Mouse (Mus musculus): ENCODE results near the gene Dnah8. TPM values are rescaled to one million over a fixed set of nuclear protein-coding genes. Genes with fewer than 3 reads are reported as not detected.
"Not testable (repeated sequence)": the region's sequence is repeated elsewhere in the genome, so short reads cannot be mapped to it uniquely, and the experiment has no call there.

The Dnah8 gene
- polyA plus RNA-seq, 1 experiment from 2014 or later: 0.97 TPM

- Histone ChIP-seq H3K4me1 (peaks cover 26% of the 10 kb centered on the region), H3K27ac (peak overlapping the region; percentile 72; the same call in 1 of the 2 replicates), H3K9ac (peak overlapping the region; percentile 66), H3K9me3 (replicated peaks) (no peaks in the 10 kb centered on the region), H3K4me2 (replicated peaks) (peak overlapping the region; percentile 63), H3K36me3 (no peaks in the 10 kb centered on the region), H3K4me3 (peak overlapping the region; percentile 50), H3K27me3 (no peaks in the 10 kb centered on the region)
- no peak for ATAC-seq (ENCODE audit: low FRiP score)
- WGBS: 28% methylated on average over 18 of the region's 18 CpGs
Observed at GRCm38 (mm10) chr17:30611221-30612074, 12.7 kb upstream of the Dnah8 start.

- H3K27me3 ChIP-seq: no peaks in the 10 kb centered on the region
- H3K4me3 ChIP-seq: peak overlapping the region; percentile 50
- peak overlapping the region; percentile 66 for H3K9ac ChIP-seq
- peak; percentile 100 for ATAC-seq (ENCODE audit: low FRiP score)
- peaks cover 24% of the 10 kb centered on the region for H3K4me1 ChIP-seq
- peak overlapping the region; percentile 72; the same call in 1 of the 2 replicates for H3K27ac ChIP-seq
- no peaks in the 10 kb centered on the region for H3K36me3 ChIP-seq
- no peaks in the 10 kb centered on the region for H3K9me3 ChIP-seq (replicated peaks)
- WGBS: under 1% methylated on average over 34 of the region's 34 CpGs
- peak overlapping the region; percentile 63 for H3K4me2 ChIP-seq (replicated peaks)
Observed at GRCm38 (mm10) chr17:30612075-30612859, 11.9 kb upstream of the Dnah8 start.

GRCm38 (mm10) chr17:30613350-30613749 lies 10.8 kb upstream of the Dnah8 start:
- no peak overlapping the region for H3K4me2 ChIP-seq (replicated peaks)
- H3K9ac ChIP-seq: no peak overlapping the region
- H3K4me3 ChIP-seq: no peak overlapping the region
- no peak overlapping the region for H3K27ac ChIP-seq
- no peaks in the 10 kb centered on the region for H3K36me3 ChIP-seq
- peaks cover 17% of the 10 kb centered on the region for H3K4me1 ChIP-seq
- ATAC-seq (ENCODE audit: low FRiP score): no peak
- H3K27me3 ChIP-seq: no peaks in the 10 kb centered on the region
- no peaks in the 10 kb centered on the region for H3K9me3 ChIP-seq (replicated peaks)

- H3K9ac ChIP-seq: no peak overlapping the region
- H3K27ac ChIP-seq: no peak overlapping the region
- no peaks in the 10 kb centered on the region for H3K9me3 ChIP-seq (replicated peaks)
- H3K27me3 ChIP-seq: no peaks in the 10 kb centered on the region
- peaks cover 7% of the 10 kb centered on the region for H3K4me1 ChIP-seq
- no peaks in the 10 kb centered on the region for H3K36me3 ChIP-seq
- H3K4me2 ChIP-seq (replicated peaks): no peak overlapping the region
- 86% methylated on average over 5 of the region's 5 CpGs for WGBS
- no peak for ATAC-seq (ENCODE audit: low FRiP score)
- H3K4me3 ChIP-seq: no peak overlapping the region
Observed at GRCm38 (mm10) chr17:30616203-30616602, 8.0 kb upstream of the Dnah8 start.

GRCm38 (mm10) chr17:30618136-30618891 lies 5.8 kb upstream of the Dnah8 start:
- ATAC-seq (ENCODE audit: low FRiP score): no peak
- no peaks in the 10 kb centered on the region for H3K27me3 ChIP-seq
- H3K4me1 ChIP-seq: no peaks in the 10 kb centered on the region
- H3K9ac ChIP-seq: no peak overlapping the region
- H3K27ac ChIP-seq: no peak overlapping the region
- H3K4me3 ChIP-seq: no peak overlapping the region
- no peak overlapping the region for H3K4me2 ChIP-seq (replicated peaks)
- H3K36me3 ChIP-seq: no peaks in the 10 kb centered on the region
- WGBS: 92% methylated on average over 3 of the region's 3 CpGs
- H3K9me3 ChIP-seq (replicated peaks): no peaks in the 10 kb centered on the region

GRCm38 (mm10) chr17:30619153-30619552 lies 5.0 kb upstream of the Dnah8 start:
- H3K4me2 ChIP-seq (replicated peaks): no peak overlapping the region
- H3K36me3 ChIP-seq: no peaks in the 10 kb centered on the region
- H3K27me3 ChIP-seq: no peaks in the 10 kb centered on the region
- H3K9me3 ChIP-seq (replicated peaks): no peaks in the 10 kb centered on the region
- no peak overlapping the region for H3K27ac ChIP-seq
- no peak overlapping the region for H3K9ac ChIP-seq
- H3K4me1 ChIP-seq: no peaks in the 10 kb centered on the region
- no peak overlapping the region for H3K4me3 ChIP-seq
- WGBS: 71% methylated on average over 2 of the region's 2 CpGs
- ATAC-seq (ENCODE audit: low FRiP score): no peak

- ATAC-seq (ENCODE audit: low FRiP score): no peak
- H3K4me2 ChIP-seq (replicated peaks): no peak overlapping the region
- H3K9me3 ChIP-seq (replicated peaks): no peaks in the 10 kb centered on the region
- 81% methylated on average over 2 of the region's 2 CpGs for WGBS
- no peak overlapping the region for H3K4me3 ChIP-seq
- H3K36me3 ChIP-seq: no peaks in the 10 kb centered on the region
- H3K9ac ChIP-seq: no peak overlapping the region
- H3K27ac ChIP-seq: no peak overlapping the region
- no peaks in the 10 kb centered on the region for H3K27me3 ChIP-seq
- H3K4me1 ChIP-seq: no peaks in the 10 kb centered on the region
Observed at GRCm38 (mm10) chr17:30620548-30620947, 3.6 kb upstream of the Dnah8 start.

GRCm38 (mm10) chr17:30621450-30621849 lies 2.7 kb upstream of the Dnah8 start:
- Histone ChIP-seq H3K4me2 (replicated peaks) (no peak overlapping the region), H3K36me3 (no peaks in the 10 kb centered on the region), H3K9me3 (replicated peaks) (no peaks in the 10 kb centered on the region), H3K27ac (no peak overlapping the region), H3K27me3 (no peaks in the 10 kb centered on the region), H3K4me3 (no peak overlapping the region), H3K9ac (no peak overlapping the region), H3K4me1 (no peaks in the 10 kb centered on the region)
- WGBS: 68% methylated on average over 4 of the region's 4 CpGs
- no peak for ATAC-seq (ENCODE audit: low FRiP score)

GRCm38 (mm10) chr17:30623200-30623599 lies 954 bp upstream of the Dnah8 start:
- Histone ChIP-seq H3K27ac (no peak overlapping the region), H3K36me3 (no peaks in the 10 kb centered on the region), H3K4me2 (replicated peaks) (no peak overlapping the region), H3K4me3 (no peak overlapping the region), H3K4me1 (no peaks in the 10 kb centered on the region), H3K9me3 (replicated peaks) (no peaks in the 10 kb centered on the region), H3K9ac (no peak overlapping the region), H3K27me3 (no peaks in the 10 kb centered on the region)
- no peak for ATAC-seq (ENCODE audit: low FRiP score)
- 86% methylated on average over 3 of the region's 3 CpGs for WGBS

- H3K36me3 ChIP-seq; H3K4me3 ChIP-seq; H3K9ac ChIP-seq; H3K9me3 ChIP-seq (replicated peaks); H3K27ac ChIP-seq; ATAC-seq (ENCODE audit: low FRiP score); H3K4me2 ChIP-seq (replicated peaks); H3K4me1 ChIP-seq; H3K27me3 ChIP-seq: not testable (repeated sequence)
- WGBS: no CpG with 5 or more reads among the region's 20 CpGs
Observed at GRCm38 (mm10) chr17:30626719-30627118, 2.6 kb downstream of the Dnah8 start, which contains the start of gene Glo1. TSS of gene Glo1 (minus strand) at chr17:30626871.

GRCm38 (mm10) chr17:30635367-30635766 lies 11.2 kb downstream of the Dnah8 start:
- H3K27ac ChIP-seq: no peak overlapping the region
- peaks cover 2% of the 10 kb centered on the region; the same call in 1 of the 2 replicates for H3K4me1 ChIP-seq
- H3K9me3 ChIP-seq (replicated peaks): no peaks in the 10 kb centered on the region
- no peaks in the 10 kb centered on the region for H3K36me3 ChIP-seq
- no peaks in the 10 kb centered on the region for H3K27me3 ChIP-seq
- no peak for ATAC-seq (ENCODE audit: low FRiP score)
- 16% methylated on average over 17 of the region's 17 CpGs for WGBS
- peak overlapping the region; percentile 36 for H3K4me2 ChIP-seq (replicated peaks)
- no peak overlapping the region for H3K9ac ChIP-seq
- peak overlapping the region; percentile 9; the same call in 1 of the 2 replicates for H3K4me3 ChIP-seq

GRCm38 (mm10) chr17:30637714-30638113 lies 13.6 kb downstream of the Dnah8 start:
- Histone ChIP-seq H3K36me3 (no peaks in the 10 kb centered on the region), H3K27ac (no peak overlapping the region), H3K4me3 (no peak overlapping the region), H3K4me1 (peaks cover 2% of the 10 kb centered on the region; the same call in 1 of the 2 replicates), H3K9ac (no peak overlapping the region), H3K4me2 (replicated peaks) (no peak overlapping the region), H3K27me3 (no peaks in the 10 kb centered on the region), H3K9me3 (replicated peaks) (no peaks in the 10 kb centered on the region)
- 71% methylated on average over 1 of the region's 1 CpGs for WGBS
- no peak for ATAC-seq (ENCODE audit: low FRiP score)
